9 mouse cellular contexts compared by ENCODE assay signal in the genomic region with DNA sequence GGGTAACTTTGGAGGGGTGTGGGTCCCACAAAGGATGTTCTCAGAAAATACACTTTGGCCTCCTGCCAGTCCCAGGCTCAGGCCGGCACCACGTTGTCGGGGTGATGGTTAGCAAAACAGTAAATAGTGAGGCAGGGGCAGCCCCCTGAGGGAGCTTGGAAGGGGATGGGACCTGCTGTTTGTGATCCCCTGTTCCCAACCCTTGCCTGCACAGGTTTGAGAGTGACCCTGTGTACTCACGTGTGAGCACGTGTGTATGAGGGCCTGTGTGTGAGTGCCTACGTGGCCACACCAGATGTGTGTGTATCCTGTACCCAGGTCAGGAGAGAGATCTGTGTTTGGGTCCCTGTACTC. TPM values are rescaled to one million over a fixed set of nuclear protein-coding genes. Genes with fewer than 3 reads are reported as not detected.
DNase-seq lines count a peak whose midpoint lies in the region; ATAC-seq lines count a peak whose summit lies in the region.
"Had no signal": no experiment of that assay in that cellular context is flagged by ENCODE, and none has a peak within 500 bp of the region (broad histone marks: within the 10 kb centered on the region; RNA-seq: fewer than 3 reads in every experiment).

No protein-coding gene starts in this region.

- WGBS in heart, embryonic 11.5 days (ENCODE audit: insufficient replicate concordance), result 15% methylated on average over 6 of the region's 6 CpGs
- WGBS in limb, embryonic 15.5 days, result 2% methylated on average over 6 of the region's 6 CpGs

- no peak overlapping the region for H3K4me3 ChIP-seq in heart, embryonic 11.5 days (ENCODE audit: low read depth, low read length)
- 0 out of 2 replicates have a peak overlapping the region, but pooled peaks have one; percentile 8 for H3K4me3 ChIP-seq in limb, embryonic 15.5 days

- no peaks in the 10 kb centered on the region for H3K9me3 ChIP-seq in heart, embryonic 11.5 days (replicated peaks; ENCODE audit: control insufficient read depth, low read length)
- no peaks in the 10 kb centered on the region for H3K9me3 ChIP-seq in limb, embryonic 15.5 days

- H3K4me2 ChIP-seq in heart, embryonic 11.5 days, result peak overlapping the region; percentile 55
- peak overlapping the region; percentile 36 for H3K4me2 ChIP-seq in limb, embryonic 15.5 days

- no peaks in the 10 kb centered on the region for H3K27me3 ChIP-seq in heart, embryonic 11.5 days (ENCODE audit: control insufficient read depth, insufficient read depth, low read length)
- H3K27me3 ChIP-seq in limb, embryonic 15.5 days, result no peaks in the 10 kb centered on the region

- ATAC-seq in heart, embryonic 11.5 days (replicated peaks; ENCODE audit: insufficient number of reproducible peaks, low FRiP score, low TSS enrichment), result no peak
- ATAC-seq in limb, embryonic 15.5 days (ENCODE audit: insufficient number of reproducible peaks, low FRiP score, low TSS enrichment, low read depth), result 0 out of 2 replicates have a peak, but pooled peaks have one; percentile 5
- no peak for ATAC-seq in erythroid progenitor cell, adult 5-6 weeks (replicated peaks; ENCODE audit: low FRiP score, poor library complexity, severe bottlenecking)

- H3K9ac ChIP-seq in heart, embryonic 11.5 days (ENCODE audit: low read depth, low read length), result peak overlapping the region; percentile 83
- H3K9ac ChIP-seq in limb, embryonic 15.5 days, result peak overlapping the region; percentile 26; the same call in 1 of the 2 replicates

- peak; percentile 20 for DNase-seq in thymus, postnatal 14 days
- DNase-seq in thymus, postnatal 10 days (ENCODE audit: low spot score in 2 of 2), result no peak
- DNase-seq in adrenal gland, postnatal 36 days, result no peak
- no peak for DNase-seq in cerebellum, adult 8-10 months
- DNase-seq in testis, postnatal 14 days (ENCODE audit: low spot score), result no peak

- peaks cover 57% of the 10 kb centered on the region for H3K4me1 ChIP-seq in heart, embryonic 11.5 days (ENCODE audit: control insufficient read depth, insufficient read depth, low read length)
- peaks cover 82% of the 10 kb centered on the region for H3K4me1 ChIP-seq in limb, embryonic 15.5 days

- peak overlapping the region; percentile 98 for H3K27ac ChIP-seq in heart, embryonic 11.5 days (ENCODE audit: low read depth, low read length)
- peak overlapping the region; percentile 97 for H3K27ac ChIP-seq in limb, embryonic 15.5 days

- H3K36me3 ChIP-seq in heart, embryonic 11.5 days (ENCODE audit: control insufficient read depth, insufficient read depth, low read length), result 0 out of 2 replicates have a peak, but pooled peaks cover 3% of the 10 kb centered on the region
- 0 out of 2 replicates have a peak, but pooled peaks cover 2% of the 10 kb centered on the region for H3K36me3 ChIP-seq in limb, embryonic 15.5 days

RNA-seq across cellular contexts. Expression of a gene that starts 16.4 kb away (rescaled TPM):
- polyA plus RNA-seq in heart, embryonic 11.5 days (2014; fragmentation: Nextera tagmentation; extraction: Ambion mirVana), result 16.0 and 16.3 TPM in 2 replicates
- 154 and 517 TPM in 2 replicates for polyA plus RNA-seq in limb, embryonic 15.5 days (2015; fragmentation: Nextera tagmentation; extraction: Ambion mirVana)
- total RNA-seq in adrenal gland, postnatal 36 days (2021), result 1 to 10 TPM in 1 of 2 experiments, under 1 TPM in 1; 0.40 to 1.2 TPM
- not detected in 2 replicates for total RNA-seq in erythroid progenitor cell, adult 5-6 weeks (2015; ENCODE audit: low replicate concordance)
- not detected in 2 replicates for total RNA-seq in erythroid progenitor cell, adult 5-6 weeks (2017; ENCODE audit: low replicate concordance)

RNA-seq across cellular contexts. Expression of a gene that starts 21.6 kb away (rescaled TPM):
- 31.4 and 32.1 TPM in 2 replicates for polyA plus RNA-seq in heart, embryonic 11.5 days (2014; fragmentation: Nextera tagmentation; extraction: Ambion mirVana)
- 57.3 and 63.3 TPM in 2 replicates for polyA plus RNA-seq in limb, embryonic 15.5 days (2015; fragmentation: Nextera tagmentation; extraction: Ambion mirVana)
- 10 to 100 TPM; 16.8 to 23.1 TPM for total RNA-seq in adrenal gland, postnatal 36 days (2021)
- total RNA-seq in erythroid progenitor cell, adult 5-6 weeks (2015; ENCODE audit: low replicate concordance), result 88.0 and 115 TPM in 2 replicates
- 64.5 and 76.5 TPM in 2 replicates for total RNA-seq in erythroid progenitor cell, adult 5-6 weeks (2017; ENCODE audit: low replicate concordance)

RNA-seq across cellular contexts. Expression of a gene that starts 40.6 kb away (rescaled TPM):
- 46.1 and 51.6 TPM in 2 replicates for polyA plus RNA-seq in heart, embryonic 11.5 days (2014; fragmentation: Nextera tagmentation; extraction: Ambion mirVana)
- polyA plus RNA-seq in limb, embryonic 15.5 days (2015; fragmentation: Nextera tagmentation; extraction: Ambion mirVana), result 136 and 529 TPM in 2 replicates
- under 1 TPM; 0.50 to 0.89 TPM for total RNA-seq in adrenal gland, postnatal 36 days (2021)
- not detected in 2 replicates for total RNA-seq in erythroid progenitor cell, adult 5-6 weeks (2015; ENCODE audit: low replicate concordance)
- total RNA-seq in erythroid progenitor cell, adult 5-6 weeks (2017; ENCODE audit: low replicate concordance), result not detected in 2 replicates

RNA-seq across cellular contexts. Expression of a gene that starts 47.6 kb away (rescaled TPM):
- polyA plus RNA-seq in heart, embryonic 11.5 days (2014; fragmentation: Nextera tagmentation; extraction: Ambion mirVana), result 0.26 and 0.31 TPM in 2 replicates
- 6.3 and 6.7 TPM in 2 replicates for polyA plus RNA-seq in limb, embryonic 15.5 days (2015; fragmentation: Nextera tagmentation; extraction: Ambion mirVana)
- not detected for total RNA-seq in adrenal gland, postnatal 36 days (2021)
- total RNA-seq in erythroid progenitor cell, adult 5-6 weeks (2015; ENCODE audit: low replicate concordance), result not detected in 2 replicates
- total RNA-seq in erythroid progenitor cell, adult 5-6 weeks (2017; ENCODE audit: low replicate concordance), result not detected in 2 replicates
- total RNA-seq: hematopoietic stem cell, adult 5-6 weeks had no signal

RNA-seq across cellular contexts. Expression of a gene that starts 50.3 kb away (rescaled TPM):
- 15.4 and 19.3 TPM in 2 replicates for polyA plus RNA-seq in heart, embryonic 11.5 days (2014; fragmentation: Nextera tagmentation; extraction: Ambion mirVana)
- polyA plus RNA-seq in limb, embryonic 15.5 days (2015; fragmentation: Nextera tagmentation; extraction: Ambion mirVana), result 28.8 and 30.5 TPM in 2 replicates
- total RNA-seq in adrenal gland, postnatal 36 days (2021), result 1 to 10 TPM; 6.2 to 8.1 TPM
- 9.6 TPM in 1 of 2 replicates, not detected in the other for total RNA-seq in erythroid progenitor cell, adult 5-6 weeks (2015; ENCODE audit: low replicate concordance)
- total RNA-seq in erythroid progenitor cell, adult 5-6 weeks (2017; ENCODE audit: low replicate concordance), result 0.13 TPM in 1 of 2 replicates, not detected in the other
